Mouse (Mus musculus): ENCODE data around the gene Slc37a1. TPM values are rescaled to one million over a fixed set of nuclear protein-coding genes. Genes with fewer than 3 reads are reported as not detected.

Gene Slc37a1
- polyA plus RNA-seq, 1 experiment from 2014 or later, result 10.4 TPM

- WGBS, result 45% methylated on average over 22 of the region's 22 CpGs
- Histone ChIP-seq H3K4me3 (replicated peaks; ENCODE audit: low read length) (no peak overlapping the region), H3K27me3 (ENCODE audit: control insufficient read depth, insufficient read depth, low read length) (no peaks in the 10 kb centered on the region), H3K9ac (no peak overlapping the region), H3K9me3 (ENCODE audit: control insufficient read depth, low read length) (no peaks in the 10 kb centered on the region), H3K36me3 (replicated peaks; ENCODE audit: control insufficient read depth, insufficient read depth) (peaks cover 6% of the 10 kb centered on the region), H3K27ac (no peak overlapping the region), H3K4me2 (replicated peaks) (no peak overlapping the region), H3K4me1 (replicated peaks; ENCODE audit: control insufficient read depth, insufficient read depth, low read length) (peaks cover 8% of the 10 kb centered on the region)
- ATAC-seq (ENCODE audit: low FRiP score) (no peak), DNase-seq (ENCODE audit: low spot score) (no peak)
These were observed 31.1 kb downstream of the Slc37a1 start for GRCm38 (mm10) chr17:31317521-31318272.

GRCm38 (mm10) chr17:31318906-31319767, 32.5 kb downstream of the Slc37a1 start:
- Histone ChIP-seq H3K27ac (no peak overlapping the region), H3K36me3 (replicated peaks; ENCODE audit: control insufficient read depth, insufficient read depth) (peaks cover 9% of the 10 kb centered on the region), H3K27me3 (ENCODE audit: control insufficient read depth, insufficient read depth, low read length) (no peaks in the 10 kb centered on the region), H3K4me2 (replicated peaks) (no peak overlapping the region), H3K4me3 (replicated peaks; ENCODE audit: low read length) (no peak overlapping the region), H3K9ac (no peak overlapping the region), H3K4me1 (replicated peaks; ENCODE audit: control insufficient read depth, insufficient read depth, low read length) (peaks cover 8% of the 10 kb centered on the region; the same call in 1 of the 2 replicates), H3K9me3 (ENCODE audit: control insufficient read depth, low read length) (no peaks in the 10 kb centered on the region)
- ATAC-seq (ENCODE audit: low FRiP score), result no peak
- 93% methylated on average over 19 of the region's 19 CpGs for WGBS
- DNase-seq (ENCODE audit: low spot score), result no peak

- Histone ChIP-seq H3K4me1 (replicated peaks; ENCODE audit: control insufficient read depth, insufficient read depth, low read length) (peaks cover 2% of the 10 kb centered on the region; the same call in 1 of the 2 replicates), H3K4me3 (replicated peaks; ENCODE audit: low read length) (no peak overlapping the region), H3K9me3 (ENCODE audit: control insufficient read depth, low read length) (no peaks in the 10 kb centered on the region), H3K4me2 (replicated peaks) (no peak overlapping the region), H3K27ac (no peak overlapping the region), H3K9ac (no peak overlapping the region), H3K27me3 (ENCODE audit: control insufficient read depth, insufficient read depth, low read length) (no peaks in the 10 kb centered on the region), H3K36me3 (replicated peaks; ENCODE audit: control insufficient read depth, insufficient read depth) (peaks cover 7% of the 10 kb centered on the region; the same call in 1 of the 2 replicates)
- DNase-seq (ENCODE audit: low spot score) (no peak), ATAC-seq (ENCODE audit: low FRiP score) (no peak)
- 71% methylated on average over 12 of the region's 12 CpGs for WGBS
These were observed 34.8 kb downstream of the Slc37a1 start for GRCm38 (mm10) chr17:31321425-31321824.

DNA sequence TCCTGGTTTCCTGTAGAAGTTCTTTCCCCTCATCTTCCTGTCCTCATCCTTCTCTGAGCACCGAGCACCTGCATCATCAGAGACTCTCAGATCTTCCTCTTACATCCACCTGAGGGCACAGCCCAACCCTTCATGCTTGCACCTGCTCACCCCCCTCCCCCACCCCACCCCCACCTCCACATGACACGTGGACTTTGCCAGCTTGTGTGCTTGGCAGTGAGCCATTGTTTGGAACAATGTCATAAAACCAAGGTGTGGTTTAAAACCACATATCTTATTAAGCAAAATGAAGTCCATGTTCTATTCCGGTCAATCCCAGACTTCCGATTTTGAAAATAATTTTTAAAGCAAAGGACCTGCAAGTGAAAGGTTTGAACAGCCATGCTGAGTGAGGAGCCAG, 35.9 kb downstream of the Slc37a1 start:
- Histone ChIP-seq H3K4me3 (replicated peaks; ENCODE audit: low read length) (no peak overlapping the region), H3K36me3 (replicated peaks; ENCODE audit: control insufficient read depth, insufficient read depth) (0 out of 2 replicates have a peak, but pooled peaks cover 3% of the 10 kb centered on the region), H3K27ac (no peak overlapping the region), H3K4me1 (replicated peaks; ENCODE audit: control insufficient read depth, insufficient read depth, low read length) (peaks cover 12% of the 10 kb centered on the region; the same call in 1 of the 2 replicates), H3K9me3 (ENCODE audit: control insufficient read depth, low read length) (no peaks in the 10 kb centered on the region), H3K9ac (no peak overlapping the region), H3K4me2 (replicated peaks) (no peak overlapping the region), H3K27me3 (ENCODE audit: control insufficient read depth, insufficient read depth, low read length) (no peaks in the 10 kb centered on the region)
- ATAC-seq (ENCODE audit: low FRiP score) (no peak), DNase-seq (ENCODE audit: low spot score) (no peak)
- 87% methylated on average over 4 of the region's 4 CpGs for WGBS

DNA sequence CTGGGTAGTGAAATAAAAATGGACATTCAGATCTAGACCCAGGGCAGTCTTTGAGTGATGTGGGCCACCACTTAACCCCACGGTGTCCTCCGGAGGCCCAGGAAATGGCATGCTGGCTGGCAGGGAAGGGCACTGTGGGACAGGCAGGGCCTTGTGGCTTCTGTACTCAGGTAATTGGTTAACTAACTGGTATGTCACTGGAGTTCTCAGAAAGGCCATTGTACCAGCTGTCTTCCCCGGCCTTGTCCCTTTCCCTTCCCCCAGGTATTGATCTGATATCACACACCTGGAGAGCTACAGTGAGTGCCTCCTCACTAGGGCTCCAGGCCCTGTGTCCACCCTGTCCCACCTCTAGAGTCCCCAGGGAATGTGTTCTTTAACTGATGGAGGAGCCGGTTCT, 36.8 kb downstream of the Slc37a1 start:
- H3K27me3 ChIP-seq (ENCODE audit: control insufficient read depth, insufficient read depth, low read length), result no peaks in the 10 kb centered on the region

GRCm38 (mm10) chr17:31324227-31324626, 37.6 kb downstream of the Slc37a1 start:
- DNase-seq (ENCODE audit: low spot score) (no peak), ATAC-seq (ENCODE audit: low FRiP score) (no peak)
- Histone ChIP-seq H3K27ac (no peak overlapping the region), H3K9me3 (ENCODE audit: control insufficient read depth, low read length) (no peaks in the 10 kb centered on the region), H3K27me3 (ENCODE audit: control insufficient read depth, insufficient read depth, low read length) (no peaks in the 10 kb centered on the region), H3K9ac (no peak overlapping the region), H3K4me3 (replicated peaks; ENCODE audit: low read length) (no peak overlapping the region), H3K4me1 (replicated peaks; ENCODE audit: control insufficient read depth, insufficient read depth, low read length) (peaks cover 12% of the 10 kb centered on the region; the same call in 1 of the 2 replicates), H3K36me3 (replicated peaks; ENCODE audit: control insufficient read depth, insufficient read depth) (0 out of 2 replicates have a peak, but pooled peaks cover 3% of the 10 kb centered on the region), H3K4me2 (replicated peaks) (no peak overlapping the region)
- 95% methylated on average over 8 of the region's 8 CpGs for WGBS

More for the DNA sequence above, 36.8 kb downstream of the Slc37a1 start:
- no peak overlapping the region for H3K9ac ChIP-seq
- ATAC-seq (ENCODE audit: low FRiP score) (no peak), DNase-seq (ENCODE audit: low spot score) (no peak)
- H3K4me3 ChIP-seq (replicated peaks; ENCODE audit: low read length), result no peak overlapping the region
- H3K27ac ChIP-seq, result no peak overlapping the region
- H3K4me2 ChIP-seq (replicated peaks), result no peak overlapping the region
- peaks cover 12% of the 10 kb centered on the region; the same call in 1 of the 2 replicates for H3K4me1 ChIP-seq (replicated peaks; ENCODE audit: control insufficient read depth, insufficient read depth, low read length)
- H3K9me3 ChIP-seq (ENCODE audit: control insufficient read depth, low read length), result no peaks in the 10 kb centered on the region
- H3K36me3 ChIP-seq (replicated peaks; ENCODE audit: control insufficient read depth, insufficient read depth), result 0 out of 2 replicates have a peak, but pooled peaks cover 3% of the 10 kb centered on the region
- 83% methylated on average over 4 of the region's 4 CpGs for WGBS

DNA sequence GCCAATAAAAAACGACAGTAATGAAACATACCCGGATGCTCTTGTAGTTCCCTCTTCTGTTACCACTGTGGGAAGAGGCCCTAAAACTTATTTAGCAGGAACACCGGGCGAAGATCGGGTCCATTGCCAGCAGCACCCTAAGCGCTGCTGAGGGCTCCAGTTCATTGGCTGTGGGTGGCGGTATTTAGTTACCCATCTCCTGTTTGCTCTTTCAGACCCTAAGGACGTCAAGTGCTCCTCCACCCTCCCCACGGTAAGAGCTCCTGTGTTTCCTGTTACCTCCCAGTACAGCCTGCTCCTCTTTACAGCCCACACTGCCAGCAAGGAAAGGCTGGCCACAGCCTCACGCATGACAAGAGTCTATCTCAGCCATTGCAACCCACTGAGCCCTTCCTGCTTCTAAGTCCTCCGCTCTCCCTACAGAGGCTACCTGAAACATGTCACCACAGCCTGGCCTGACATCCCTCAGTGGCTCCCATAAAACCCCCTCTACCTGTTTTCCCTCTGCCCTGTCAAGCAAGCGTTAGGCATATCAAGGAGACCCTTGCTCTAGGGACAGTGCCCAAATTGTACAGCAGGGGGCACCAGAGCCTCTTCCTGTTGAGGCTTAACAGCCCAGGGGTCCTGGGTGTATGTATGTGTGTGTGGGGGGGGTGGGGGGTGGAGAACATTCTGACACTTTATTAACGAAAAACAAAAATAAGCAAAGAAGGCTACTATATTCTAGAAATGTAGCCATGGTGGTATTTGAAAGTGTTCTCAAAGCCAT, 39.0 kb downstream of the Slc37a1 start:
- H3K36me3 ChIP-seq (replicated peaks; ENCODE audit: control insufficient read depth, insufficient read depth), result 0 out of 2 replicates have a peak, but pooled peaks cover 3% of the 10 kb centered on the region
- WGBS, result 74% methylated on average over 13 of the region's 13 CpGs
- no peak overlapping the region for H3K4me3 ChIP-seq (replicated peaks; ENCODE audit: low read length)
- H3K9me3 ChIP-seq (ENCODE audit: control insufficient read depth, low read length), result no peaks in the 10 kb centered on the region
- no peak overlapping the region for H3K4me2 ChIP-seq (replicated peaks)
- DNase-seq (ENCODE audit: low spot score), result peak; percentile 68
- 0 out of 2 replicates have a peak overlapping the region, but pooled peaks have one; percentile 51 for H3K27ac ChIP-seq
- no peaks in the 10 kb centered on the region for H3K27me3 ChIP-seq (ENCODE audit: control insufficient read depth, insufficient read depth, low read length)
- ATAC-seq (ENCODE audit: low FRiP score), result no peak
- H3K4me1 ChIP-seq (replicated peaks; ENCODE audit: control insufficient read depth, insufficient read depth, low read length), result peaks cover 12% of the 10 kb centered on the region; the same call in 1 of the 2 replicates
- H3K9ac ChIP-seq, result no peak overlapping the region

DNA sequence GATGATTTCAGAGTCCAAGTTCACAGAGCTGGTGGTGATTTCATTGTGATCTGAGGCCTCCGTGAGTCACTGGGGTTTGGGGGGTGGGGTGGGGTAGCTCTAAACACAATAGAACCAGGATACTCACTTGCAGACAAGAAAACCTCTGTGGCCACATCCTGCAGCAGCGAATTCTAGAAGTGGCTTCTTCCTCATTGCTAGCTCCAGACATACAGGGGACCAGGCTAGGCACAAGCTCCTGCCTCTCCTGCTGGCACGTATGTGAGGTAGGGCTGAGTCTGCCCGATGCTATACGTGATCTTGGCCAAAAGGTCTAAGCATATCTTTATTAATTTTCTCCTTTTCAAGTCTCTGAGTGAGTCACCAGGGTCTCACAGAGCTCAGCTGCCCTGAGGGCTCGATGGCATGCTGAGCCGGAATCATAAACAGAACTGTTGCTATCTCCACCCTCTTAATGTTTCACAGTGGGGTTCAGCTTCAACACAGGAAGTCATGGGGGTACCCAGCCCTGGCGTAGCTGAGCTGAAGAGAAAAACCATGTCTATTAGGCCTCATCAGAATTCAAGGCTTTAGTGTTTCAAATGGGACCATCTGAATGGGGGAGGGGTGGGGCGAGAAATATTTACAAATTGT, 39.7 kb downstream of the Slc37a1 start:
- WGBS, result 29% methylated on average over 9 of the region's 9 CpGs
- no peak overlapping the region for H3K9ac ChIP-seq
- no peaks in the 10 kb centered on the region for H3K27me3 ChIP-seq (ENCODE audit: control insufficient read depth, insufficient read depth, low read length)
- H3K4me3 ChIP-seq (replicated peaks; ENCODE audit: low read length), result no peak overlapping the region
- no peaks in the 10 kb centered on the region for H3K9me3 ChIP-seq (ENCODE audit: control insufficient read depth, low read length)
- H3K4me1 ChIP-seq (replicated peaks; ENCODE audit: control insufficient read depth, insufficient read depth, low read length), result peaks cover 12% of the 10 kb centered on the region; the same call in 1 of the 2 replicates
- H3K27ac ChIP-seq, result 0 out of 2 replicates have a peak overlapping the region, but pooled peaks have one; percentile 51
- no peak overlapping the region for H3K4me2 ChIP-seq (replicated peaks)
- peak; percentile 4; the same call in 1 of the 2 replicates for ATAC-seq (ENCODE audit: low FRiP score)
- 0 out of 2 replicates have a peak, but pooled peaks cover 3% of the 10 kb centered on the region for H3K36me3 ChIP-seq (replicated peaks; ENCODE audit: control insufficient read depth, insufficient read depth)
- DNase-seq (ENCODE audit: low spot score), result no peak
